Mouse (Mus musculus) embryonic facial prominence, embryonic 12.5 days (tissue): ENCODE measurements at regions not wholly inside any gene's neighbourhood (a gene's known extent, or its start where the extent isn't known, plus 50 kb on each side); places are given as distances from the start of the nearest gene placed in this dataset.

Source experiments
- ATAC-seq: fragments of 200-750 bp; cut with Nextera tagmentation; 2 replicates; pipeline ENCODE4 v1.8.0; 2017; ENCODE audit not compliant: insufficient number of reproducible peaks, insufficient read depth, low FRiP score, low TSS enrichment
- H3K27ac ChIP-seq: fragments of 300-500 bp; sonication (generic); 2 replicates; pipeline ENCODE4 v1.5.1; 2016; ENCODE audit warnings: mild to moderate bottlenecking
- H3K27me3 ChIP-seq: fragments of 300-500 bp; sonication (generic); 2 replicates; pipeline ENCODE4 v1.6.1; 2016; ENCODE audit warnings: mild to moderate bottlenecking, moderate library complexity
- H3K36me3 ChIP-seq: fragments of 300-500 bp; sonication (generic); 2 replicates; pipeline ENCODE4 v1.6.1; 2016; ENCODE audit warnings: mild to moderate bottlenecking
- H3K4me1 ChIP-seq: fragments of 300-500 bp; sonication (generic); 2 replicates; pipeline ENCODE4 v1.6.1; 2016
- H3K4me2 ChIP-seq: fragments of 300-500 bp; sonication (generic); replicated peaks from 2 replicates; pipeline ENCODE4 v1.6.1; 2016; ENCODE audit warnings: mild to moderate bottlenecking, moderate library complexity
- H3K4me3 ChIP-seq: fragments of 300-500 bp; sonication (generic); 2 replicates; pipeline ENCODE4 v1.5.1; 2016; ENCODE audit warnings: mild to moderate bottlenecking
- H3K9ac ChIP-seq: fragments of 300-500 bp; sonication (generic); 2 replicates; pipeline ENCODE4 v1.6.1; 2016; ENCODE audit warnings: mild to moderate bottlenecking, moderate library complexity
- H3K9me3 ChIP-seq: fragments of 300-500 bp; sonication (generic); 2 replicates; pipeline ENCODE4 v1.6.1; 2016; ENCODE audit warnings: mild to moderate bottlenecking, moderate library complexity
- WGBS: fragments of 180-500 bp; shearing (Covaris S2); methylation state at CpG from one replicate; pipeline ENCODE4 v1.1.7; 2016; 5-methylcytosine and 5-hydroxymethylcytosine counted together

DNA sequence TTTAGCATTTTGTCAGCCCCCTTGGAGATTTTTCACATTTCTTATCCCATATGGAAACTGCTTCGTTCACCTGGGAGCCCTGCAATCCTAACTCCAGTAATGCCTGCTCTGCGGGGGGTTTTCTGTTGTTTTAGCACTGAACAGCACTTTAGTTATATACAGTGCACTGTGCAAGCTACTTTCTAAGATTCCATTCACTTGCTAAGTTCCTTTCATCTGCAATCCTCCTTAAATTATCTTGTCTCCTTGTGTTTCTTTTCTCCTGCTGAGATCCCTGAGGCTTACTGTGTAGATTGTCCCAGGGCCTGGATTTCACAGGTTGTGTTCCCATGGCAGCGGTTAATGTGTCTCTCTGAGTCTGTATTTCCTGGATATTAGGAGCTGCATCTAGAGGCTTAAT, 173.3 kb upstream of the Elac2 start:
- Histone ChIP-seq H3K4me2 (no peak overlapping the region), H3K27ac (no peak overlapping the region), H3K27me3 (no peaks in the 10 kb centered on the region), H3K4me1 (peaks cover 21% of the 10 kb centered on the region), H3K4me3 (no peak overlapping the region), H3K9me3 (no peaks in the 10 kb centered on the region), H3K36me3 (no peaks in the 10 kb centered on the region), H3K9ac (no peak overlapping the region)
- WGBS, result 58% methylated on average over 3 of the region's 3 CpGs
- no peak for ATAC-seq

DNA sequence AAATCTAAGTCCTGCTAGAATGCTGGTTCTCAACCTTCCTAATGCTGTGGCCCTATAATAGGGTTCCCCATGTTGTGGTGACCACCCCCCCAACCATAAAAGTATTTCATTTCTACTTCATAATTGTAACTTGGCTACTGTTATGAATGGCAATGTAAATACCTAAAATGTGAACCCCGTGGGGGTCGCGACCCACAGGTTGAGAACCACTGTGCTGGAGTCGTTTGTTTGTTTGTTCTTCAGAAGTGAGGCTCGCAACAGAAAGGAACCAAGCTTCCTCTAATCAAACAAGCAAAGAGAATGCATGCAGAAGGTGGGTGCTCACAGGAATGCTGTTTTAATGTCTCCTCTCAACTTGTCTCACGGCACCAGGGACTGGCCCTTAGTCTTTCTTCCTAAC, 166.4 kb upstream of the Elac2 start:
- no peak overlapping the region for H3K4me3 ChIP-seq
- no peaks in the 10 kb centered on the region for H3K27me3 ChIP-seq
- no peak overlapping the region for H3K27ac ChIP-seq
- WGBS, result 70% methylated on average over 6 of the region's 6 CpGs
- no peaks in the 10 kb centered on the region for H3K36me3 ChIP-seq
- no peak overlapping the region for H3K9ac ChIP-seq
- no peak overlapping the region for H3K4me2 ChIP-seq
- H3K4me1 ChIP-seq, result 0 out of 2 replicates have a peak, but pooled peaks cover 7% of the 10 kb centered on the region
- no peaks in the 10 kb centered on the region for H3K9me3 ChIP-seq
- ATAC-seq, result no peak

DNA sequence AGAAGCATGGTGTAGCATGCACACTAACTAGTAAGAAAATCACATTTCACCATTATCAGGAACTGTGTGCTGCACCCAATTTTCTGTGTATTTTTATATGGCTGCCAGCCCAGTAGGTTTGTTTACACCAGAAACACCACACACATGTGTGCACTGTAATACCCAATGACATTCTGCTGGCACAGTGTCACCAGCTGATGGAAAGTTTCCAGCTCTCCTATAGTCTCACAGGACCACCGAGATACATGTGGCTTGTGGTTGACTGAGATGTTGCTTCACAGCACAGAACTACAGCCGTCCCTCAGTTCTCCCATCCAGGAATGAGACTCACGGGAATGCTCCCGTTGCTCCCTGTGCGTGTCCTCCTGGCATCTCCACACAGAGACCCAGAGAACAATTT, 149.4 kb upstream of the Elac2 start:
- H3K36me3 ChIP-seq, result no peaks in the 10 kb centered on the region
- 59% methylated on average over 5 of the region's 5 CpGs for WGBS
- H3K27me3 ChIP-seq, result no peaks in the 10 kb centered on the region
- H3K4me2 ChIP-seq, result no peak overlapping the region
- no peak overlapping the region for H3K9ac ChIP-seq
- no peak overlapping the region for H3K4me3 ChIP-seq
- peaks cover 14% of the 10 kb centered on the region for H3K4me1 ChIP-seq
- H3K9me3 ChIP-seq, result no peaks in the 10 kb centered on the region
- no peak overlapping the region for H3K27ac ChIP-seq
- no peak for ATAC-seq

- H3K4me2 ChIP-seq, result no peak overlapping the region
- H3K9ac ChIP-seq, result no peak overlapping the region
- peaks cover 14% of the 10 kb centered on the region for H3K4me1 ChIP-seq
- H3K27ac ChIP-seq, result no peak overlapping the region
- no peaks in the 10 kb centered on the region for H3K9me3 ChIP-seq
- H3K36me3 ChIP-seq, result no peaks in the 10 kb centered on the region
- H3K27me3 ChIP-seq, result no peaks in the 10 kb centered on the region
- no peak overlapping the region for H3K4me3 ChIP-seq
- WGBS, result 37% methylated on average over 5 of the region's 5 CpGs
- ATAC-seq, result no peak
These were observed 146.4 kb upstream of the Elac2 start for GRCm38 (mm10) chr11:64832453-64832852.

- 60% methylated on average over 3 of the region's 3 CpGs for WGBS
- peaks cover 14% of the 10 kb centered on the region for H3K4me1 ChIP-seq
- H3K27ac ChIP-seq, result no peak overlapping the region
- no peak overlapping the region for H3K4me3 ChIP-seq
- no peak for ATAC-seq
- H3K27me3 ChIP-seq, result no peaks in the 10 kb centered on the region
- no peak overlapping the region for H3K4me2 ChIP-seq
- H3K9me3 ChIP-seq, result no peaks in the 10 kb centered on the region
- H3K36me3 ChIP-seq, result no peaks in the 10 kb centered on the region
- H3K9ac ChIP-seq, result no peak overlapping the region
These were observed 145.1 kb upstream of the Elac2 start for GRCm38 (mm10) chr11:64833786-64834185.

DNA sequence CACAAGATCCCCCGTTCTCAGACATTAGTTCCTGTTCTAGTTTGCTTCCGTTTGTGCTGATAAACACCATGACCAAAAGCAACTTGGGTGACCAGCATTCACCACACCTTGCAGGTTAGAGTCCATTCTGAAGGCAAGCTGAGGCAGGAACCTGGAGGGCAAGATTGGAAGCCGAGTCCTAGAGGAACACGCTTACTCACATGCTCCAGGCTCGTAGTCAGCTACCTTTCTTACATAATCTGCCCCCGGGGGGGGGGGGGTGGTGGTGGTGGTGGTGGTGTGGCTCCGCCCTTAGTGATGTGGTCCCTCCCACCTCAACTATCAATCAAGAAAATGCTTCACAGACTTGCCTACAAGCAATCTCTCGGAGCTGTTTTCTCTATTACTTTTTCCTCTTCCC, 142.1 kb upstream of the Elac2 start:
- H3K4me3 ChIP-seq, result no peak overlapping the region
- no peak overlapping the region for H3K27ac ChIP-seq
- no peak for ATAC-seq
- no peaks in the 10 kb centered on the region for H3K9me3 ChIP-seq
- no peak overlapping the region for H3K4me2 ChIP-seq
- no peak overlapping the region for H3K9ac ChIP-seq
- H3K36me3 ChIP-seq, result no peaks in the 10 kb centered on the region
- H3K27me3 ChIP-seq, result no peaks in the 10 kb centered on the region
- 79% methylated on average over 8 of the region's 8 CpGs for WGBS
- H3K4me1 ChIP-seq, result peaks cover 14% of the 10 kb centered on the region

- no peaks in the 10 kb centered on the region for H3K4me1 ChIP-seq
- no peak overlapping the region for H3K9ac ChIP-seq
- H3K27me3 ChIP-seq, result no peaks in the 10 kb centered on the region
- no peak overlapping the region for H3K27ac ChIP-seq
- ATAC-seq, result no peak
- 89% methylated on average over 2 of the region's 2 CpGs for WGBS
- H3K36me3 ChIP-seq, result no peaks in the 10 kb centered on the region
- H3K4me3 ChIP-seq, result no peak overlapping the region
- H3K4me2 ChIP-seq, result no peak overlapping the region
- no peaks in the 10 kb centered on the region for H3K9me3 ChIP-seq
These were observed 137.7 kb upstream of the Elac2 start for GRCm38 (mm10) chr11:64841092-64841491.

- ATAC-seq, result no peak
These were observed 135.9 kb upstream of the Elac2 start for GRCm38 (mm10) chr11:64842775-64843530.

GRCm38 (mm10) chr11:64846577-64847147, 132.2 kb upstream of the Elac2 start:
- H3K4me3 ChIP-seq, result no peak overlapping the region
- no peaks in the 10 kb centered on the region for H3K9me3 ChIP-seq
- H3K27me3 ChIP-seq, result no peaks in the 10 kb centered on the region
- H3K4me1 ChIP-seq, result no peaks in the 10 kb centered on the region
- no peak for ATAC-seq
- H3K9ac ChIP-seq, result no peak overlapping the region
- no peaks in the 10 kb centered on the region for H3K36me3 ChIP-seq
- no peak overlapping the region for H3K4me2 ChIP-seq
- no peak overlapping the region for H3K27ac ChIP-seq
- WGBS, result 86% methylated on average over 7 of the region's 7 CpGs

More at GRCm38 (mm10) chr11:64842775-64843530, 135.9 kb upstream of the Elac2 start:
- Histone ChIP-seq H3K4me2 (no peak overlapping the region), H3K36me3 (no peaks in the 10 kb centered on the region), H3K27ac (no peak overlapping the region), H3K4me1 (no peaks in the 10 kb centered on the region), H3K9me3 (no peaks in the 10 kb centered on the region), H3K27me3 (no peaks in the 10 kb centered on the region), H3K4me3 (no peak overlapping the region), H3K9ac (no peak overlapping the region)
- 47% methylated on average over 18 of the region's 18 CpGs for WGBS

DNA sequence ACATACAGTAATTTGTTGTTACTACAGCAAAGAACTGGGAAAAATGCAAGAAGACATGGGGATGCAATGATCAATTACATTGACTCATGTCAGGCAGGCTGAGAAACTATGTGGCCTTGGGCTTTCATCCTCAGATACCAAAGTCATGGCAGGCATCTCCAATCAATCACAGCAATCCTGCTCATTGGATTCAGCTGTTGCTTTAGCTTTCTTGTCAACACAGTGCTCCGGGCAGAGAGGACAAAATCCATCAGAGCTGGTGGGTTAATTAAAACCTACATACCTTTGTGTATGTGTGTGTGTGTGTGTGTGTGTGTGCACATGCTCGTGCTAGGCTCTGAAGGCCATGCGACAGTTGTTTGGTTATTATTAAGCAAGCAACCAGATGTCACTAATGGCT, 119.2 kb upstream of the Elac2 start:
- Histone ChIP-seq H3K4me2 (no peak overlapping the region), H3K9me3 (no peaks in the 10 kb centered on the region), H3K9ac (no peak overlapping the region), H3K4me3 (no peak overlapping the region), H3K27ac (no peak overlapping the region), H3K36me3 (no peaks in the 10 kb centered on the region), H3K27me3 (no peaks in the 10 kb centered on the region), H3K4me1 (no peaks in the 10 kb centered on the region)
- 42% methylated on average over 3 of the region's 3 CpGs for WGBS
- no peak for ATAC-seq

DNA sequence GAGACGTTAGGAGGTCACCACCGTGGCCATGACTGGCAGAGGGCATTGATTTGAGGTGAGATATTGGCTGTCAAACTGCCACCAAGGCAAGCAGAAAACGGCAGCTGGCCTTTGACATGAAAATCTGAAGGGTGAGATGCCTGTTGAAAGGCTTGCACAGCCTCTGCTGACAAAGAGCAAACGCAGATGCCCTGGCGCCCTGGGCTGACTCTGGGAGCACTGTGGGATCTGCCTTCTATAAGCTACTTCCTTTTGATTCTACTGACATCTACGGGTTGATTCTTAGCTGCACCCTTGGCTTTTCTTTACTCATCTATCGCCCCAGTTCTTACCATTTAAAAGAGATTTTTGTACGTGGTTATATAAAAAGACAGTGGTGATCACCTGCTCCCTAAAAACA, 98.2 kb upstream of the Elac2 start:
- Histone ChIP-seq H3K4me1 (no peaks in the 10 kb centered on the region), H3K27me3 (no peaks in the 10 kb centered on the region), H3K4me3 (no peak overlapping the region), H3K9ac (no peak overlapping the region), H3K36me3 (no peaks in the 10 kb centered on the region), H3K4me2 (no peak overlapping the region), H3K27ac (no peak overlapping the region), H3K9me3 (no peaks in the 10 kb centered on the region)
- 48% methylated on average over 8 of the region's 8 CpGs for WGBS
- ATAC-seq, result no peak

DNA sequence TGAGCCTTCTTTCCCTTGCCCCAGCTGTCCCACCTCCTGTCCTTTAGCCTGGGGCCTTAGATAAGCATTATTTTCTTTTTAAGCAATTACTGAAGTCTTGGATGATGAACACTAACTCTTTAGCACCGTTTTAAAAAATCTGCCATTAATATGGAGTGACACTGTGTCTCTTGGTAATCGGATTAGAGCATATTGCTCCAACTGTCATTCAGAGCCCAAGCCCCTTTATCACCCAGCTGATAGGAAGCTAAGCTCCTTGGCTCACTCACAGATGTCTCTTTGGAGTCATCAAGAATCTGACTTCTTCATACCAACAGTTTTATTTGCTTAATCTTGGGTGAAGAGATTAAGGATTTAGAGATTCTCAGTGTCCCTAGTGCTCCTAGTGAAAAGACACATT, 94.3 kb upstream of the Elac2 start:
- no peaks in the 10 kb centered on the region for H3K9me3 ChIP-seq
- WGBS, result 46% methylated on average over 2 of the region's 2 CpGs

More for the DNA sequence above, 94.3 kb upstream of the Elac2 start:
- Histone ChIP-seq H3K27me3 (no peaks in the 10 kb centered on the region), H3K36me3 (no peaks in the 10 kb centered on the region), H3K27ac (no peak overlapping the region), H3K4me3 (no peak overlapping the region), H3K4me1 (no peaks in the 10 kb centered on the region), H3K9ac (no peak overlapping the region), H3K4me2 (no peak overlapping the region)
- ATAC-seq, result no peak
